Mouse (Mus musculus) stomach, embryonic 16.5 days (tissue): ENCODE measurements at regions not wholly inside any gene's neighbourhood (a gene's known extent, or its start where the extent isn't known, plus 50 kb on each side); places are given as distances from the start of the nearest gene placed in this dataset.
A peak's percentile ranks its signal among the peaks of the same experiment; 100 is the strongest.

Experiments used
- ATAC-seq: fragments of 200-750 bp; cut with Nextera tagmentation; 2 replicates; pipeline ENCODE4 v1.8.0; 2017; ENCODE audit warnings: moderate number of reproducible peaks, moderate TSS enrichment; ENCODE audit not compliant: insufficient read depth, low FRiP score
- H3K27ac ChIP-seq: fragments of 300-500 bp; sonication (generic); 2 replicates; pipeline ENCODE4 v1.5.1; 2014; ENCODE audit warnings: low read length
- H3K27me3 ChIP-seq: fragments of 300-500 bp; sonication (generic); 2 replicates; pipeline ENCODE4 v1.6.1; 2014; ENCODE audit warnings: low read length, control low read depth, mixed read lengths; ENCODE audit not compliant: control insufficient read depth, insufficient read depth
- H3K36me3 ChIP-seq: fragments of 300-500 bp; sonication (generic); 2 replicates; pipeline ENCODE4 v1.6.1; 2014; ENCODE audit warnings: low read length; ENCODE audit not compliant: control insufficient read depth, insufficient read depth
- H3K4me1 ChIP-seq: fragments of 300-500 bp; sonication (generic); 2 replicates; pipeline ENCODE4 v1.6.1; 2014; ENCODE audit warnings: low read length, control low read depth, mixed read lengths; ENCODE audit not compliant: control insufficient read depth, insufficient read depth
- H3K4me2 ChIP-seq: fragments of 300-500 bp; sonication (generic); 2 replicates; pipeline ENCODE4 v1.6.1; 2014; ENCODE audit warnings: low read depth, low read length, mixed read lengths
- H3K4me3 ChIP-seq: fragments of 300-500 bp; sonication (generic); replicated peaks from 2 replicates; pipeline ENCODE4 v1.5.1; 2014; ENCODE audit warnings: mild to moderate bottlenecking, low read length
- H3K9ac ChIP-seq: fragments of 300-500 bp; sonication (generic); 2 replicates; pipeline ENCODE4 v1.6.1; 2014; ENCODE audit warnings: low read length
- H3K9me3 ChIP-seq: fragments of 300-500 bp; sonication (generic); replicated peaks from 2 replicates; pipeline ENCODE4 v1.6.1; 2016; ENCODE audit warnings: low read length, control low read depth; ENCODE audit not compliant: control insufficient read depth
- WGBS: fragments of 180-500 bp; shearing (Covaris S2); extraction: QIAGEN DNeasy Blood & Tissue Kit; methylation state at CpG from one replicate; pipeline ENCODE4 v1.1.7; 2014; 5-methylcytosine and 5-hydroxymethylcytosine counted together

DNA sequence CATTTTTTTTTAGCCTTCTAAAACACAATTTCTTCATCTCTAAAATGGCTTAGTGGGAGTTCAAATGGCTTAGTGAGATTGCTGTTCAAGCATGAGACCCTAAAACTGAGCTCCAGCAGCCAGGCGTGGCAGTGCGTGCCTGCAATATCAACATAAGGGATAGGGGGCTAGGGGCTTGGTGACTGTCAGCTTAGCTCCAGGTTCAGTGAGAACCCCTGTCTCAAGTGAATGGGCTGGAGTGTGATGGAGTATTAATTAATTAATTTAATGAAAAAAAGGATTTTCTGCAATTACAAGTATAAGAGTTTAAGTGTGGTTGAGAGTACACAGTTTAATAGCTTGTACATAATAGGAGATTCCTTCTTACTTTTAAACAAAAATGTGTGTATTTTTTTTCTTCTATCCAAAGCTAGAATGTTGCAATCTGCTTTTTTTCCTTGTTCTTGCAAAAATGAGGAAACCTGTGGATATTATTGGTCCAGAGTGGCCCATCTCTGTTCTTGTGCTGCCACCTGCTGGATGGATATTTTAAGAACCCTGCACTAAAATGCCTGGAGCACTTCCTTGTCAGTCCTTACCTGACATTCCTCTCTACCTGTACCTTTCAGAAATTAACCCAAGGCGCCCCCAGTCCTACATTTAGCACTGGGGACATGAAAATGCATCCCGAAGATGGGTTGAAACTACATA is 54.0 kb upstream of the Usp47 start:
- Histone ChIP-seq H3K4me1 (no peaks in the 10 kb centered on the region), H3K9ac (no peak overlapping the region), H3K27me3 (no peaks in the 10 kb centered on the region), H3K9me3 (no peaks in the 10 kb centered on the region), H3K36me3 (no peaks in the 10 kb centered on the region), H3K27ac (no peak overlapping the region), H3K4me3 (no peak overlapping the region), H3K4me2 (no peak overlapping the region)
- ATAC-seq, result no peak
- WGBS, result 52% methylated on average over 4 of the region's 4 CpGs

DNA sequence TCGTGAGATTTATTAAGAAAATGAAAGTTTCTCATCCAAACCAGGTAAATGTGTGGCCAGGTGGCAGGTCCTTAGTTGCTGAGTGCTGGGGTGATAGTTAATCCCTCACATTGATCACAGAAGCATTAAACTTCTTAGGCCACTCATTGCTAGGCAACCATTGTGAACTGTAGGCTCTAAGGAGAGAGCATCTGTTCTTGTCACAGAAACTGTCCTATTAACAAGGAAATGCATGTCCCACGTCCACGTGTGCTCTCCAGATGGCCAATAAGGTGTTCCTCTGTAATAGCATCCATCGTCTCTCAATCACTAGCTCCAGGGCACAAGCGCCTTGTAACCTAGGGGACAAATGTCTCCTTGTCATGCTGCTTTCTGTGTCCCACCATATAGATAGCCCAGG is 55.0 kb upstream of the Usp47 start:
- Histone ChIP-seq H3K27me3 (no peaks in the 10 kb centered on the region), H3K27ac (no peak overlapping the region), H3K4me1 (no peaks in the 10 kb centered on the region), H3K4me3 (no peak overlapping the region), H3K9me3 (no peaks in the 10 kb centered on the region), H3K36me3 (no peaks in the 10 kb centered on the region), H3K9ac (no peak overlapping the region), H3K4me2 (no peak overlapping the region)
- 69% methylated on average over 5 of the region's 5 CpGs for WGBS
- no peak for ATAC-seq

DNA sequence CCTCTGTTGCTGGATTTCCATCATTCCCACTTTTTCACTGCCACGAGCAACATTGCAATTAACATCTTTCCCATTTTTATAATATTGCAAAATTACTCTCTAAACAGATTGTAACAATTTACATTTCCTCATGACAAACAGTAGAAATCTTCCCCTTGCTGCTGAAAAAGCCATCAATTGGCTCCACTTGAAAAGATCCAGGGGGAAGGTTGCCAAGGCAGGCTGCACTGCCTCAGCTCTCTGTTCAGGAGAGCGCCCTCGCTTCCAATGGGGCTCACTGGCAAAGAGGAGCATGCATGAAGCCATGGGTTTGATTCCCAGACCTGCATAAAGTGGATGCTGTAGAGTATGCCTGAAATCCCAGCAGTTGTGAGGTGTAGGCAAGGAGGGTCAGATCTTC is 56.6 kb upstream of the Usp47 start:
- WGBS, result 75% methylated on average over 3 of the region's 3 CpGs

DNA sequence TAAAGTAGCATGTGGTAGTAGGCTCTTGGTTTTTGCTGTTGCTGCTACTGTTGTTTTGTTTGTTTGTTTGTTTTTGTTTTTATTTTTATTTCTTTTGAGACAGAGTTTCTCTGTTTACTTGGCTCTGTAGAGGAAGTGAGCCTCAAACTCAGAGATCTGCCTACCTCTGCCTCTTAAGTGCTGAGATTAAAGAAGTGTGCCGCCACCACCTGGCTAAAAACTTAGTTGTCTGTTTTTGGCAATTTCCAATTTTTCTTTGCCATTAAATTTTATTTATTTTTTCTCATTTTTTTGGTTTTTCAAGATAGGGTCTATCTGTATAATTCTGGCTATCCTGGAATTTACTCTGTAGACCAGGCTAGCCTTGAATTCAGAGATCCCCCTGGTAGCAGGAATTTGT is 59.3 kb upstream of the Usp47 start:
- no peak for ATAC-seq
- WGBS, result 91% methylated on average over 1 of the region's 1 CpGs
- Histone ChIP-seq H3K9ac (no peak overlapping the region), H3K9me3 (no peaks in the 10 kb centered on the region), H3K27me3 (no peaks in the 10 kb centered on the region), H3K4me2 (no peak overlapping the region), H3K4me3 (no peak overlapping the region), H3K36me3 (no peaks in the 10 kb centered on the region), H3K4me1 (no peaks in the 10 kb centered on the region), H3K27ac (no peak overlapping the region)

More for the DNA sequence above, 56.6 kb upstream of the Usp47 start:
- ATAC-seq, result no peak
- H3K4me2 ChIP-seq, result no peak overlapping the region
- no peak overlapping the region for H3K4me3 ChIP-seq
- no peaks in the 10 kb centered on the region for H3K27me3 ChIP-seq
- no peak overlapping the region for H3K9ac ChIP-seq
- H3K9me3 ChIP-seq, result no peaks in the 10 kb centered on the region
- H3K36me3 ChIP-seq, result no peaks in the 10 kb centered on the region
- no peaks in the 10 kb centered on the region for H3K4me1 ChIP-seq
- H3K27ac ChIP-seq, result no peak overlapping the region

DNA sequence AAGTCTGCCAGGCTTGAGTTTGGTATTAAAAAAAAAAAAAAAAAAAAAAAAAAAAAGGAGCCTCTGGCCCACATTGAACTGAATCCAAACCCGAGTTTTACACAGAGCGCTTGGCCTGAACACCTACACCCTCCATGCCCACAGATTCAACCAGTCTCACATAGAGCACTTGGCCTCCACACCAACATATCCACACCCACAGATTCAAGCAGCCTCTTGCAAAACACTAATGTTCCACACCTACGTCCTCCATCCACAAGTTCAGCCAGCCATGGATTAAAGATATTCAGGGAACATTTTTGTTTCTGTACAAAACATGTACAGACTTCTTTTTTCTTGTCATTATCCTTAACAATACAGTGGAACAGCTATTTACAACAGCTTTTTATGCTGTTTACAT is 63.3 kb upstream of the Usp47 start:
- no peak overlapping the region for H3K9ac ChIP-seq
- 82% methylated on average over 3 of the region's 3 CpGs for WGBS
- H3K4me3 ChIP-seq, result no peak overlapping the region
- ATAC-seq, result no peak
- no peaks in the 10 kb centered on the region for H3K4me1 ChIP-seq
- no peaks in the 10 kb centered on the region for H3K9me3 ChIP-seq
- no peak overlapping the region for H3K4me2 ChIP-seq
- H3K27ac ChIP-seq, result no peak overlapping the region
- no peaks in the 10 kb centered on the region for H3K27me3 ChIP-seq
- no peaks in the 10 kb centered on the region for H3K36me3 ChIP-seq

DNA sequence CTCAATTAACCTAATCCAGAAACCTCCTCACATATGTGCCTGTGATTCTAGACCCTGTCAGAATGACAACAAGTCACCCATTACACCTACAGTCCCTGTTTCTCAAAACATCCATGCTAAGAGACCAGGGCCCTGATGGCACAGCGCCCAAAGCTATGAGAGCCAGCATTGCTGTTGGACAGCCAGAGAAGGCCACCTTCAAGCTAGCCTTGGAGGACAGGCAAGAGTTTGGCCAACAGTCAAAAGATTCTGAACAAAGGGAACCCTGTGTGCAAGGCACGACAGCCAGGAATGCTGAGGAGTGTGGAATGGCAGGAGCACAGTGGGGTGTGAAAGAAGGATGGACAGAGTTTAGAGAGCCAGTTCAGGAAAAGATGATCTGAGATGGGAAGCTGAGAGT is 66.6 kb upstream of the Usp47 start:
- Histone ChIP-seq H3K4me3 (no peak overlapping the region), H3K9ac (no peak overlapping the region), H3K27ac (no peak overlapping the region), H3K36me3 (no peaks in the 10 kb centered on the region), H3K27me3 (no peaks in the 10 kb centered on the region), H3K4me1 (no peaks in the 10 kb centered on the region), H3K9me3 (no peaks in the 10 kb centered on the region), H3K4me2 (no peak overlapping the region)
- 75% methylated on average over 2 of the region's 2 CpGs for WGBS
- ATAC-seq, result no peak

DNA sequence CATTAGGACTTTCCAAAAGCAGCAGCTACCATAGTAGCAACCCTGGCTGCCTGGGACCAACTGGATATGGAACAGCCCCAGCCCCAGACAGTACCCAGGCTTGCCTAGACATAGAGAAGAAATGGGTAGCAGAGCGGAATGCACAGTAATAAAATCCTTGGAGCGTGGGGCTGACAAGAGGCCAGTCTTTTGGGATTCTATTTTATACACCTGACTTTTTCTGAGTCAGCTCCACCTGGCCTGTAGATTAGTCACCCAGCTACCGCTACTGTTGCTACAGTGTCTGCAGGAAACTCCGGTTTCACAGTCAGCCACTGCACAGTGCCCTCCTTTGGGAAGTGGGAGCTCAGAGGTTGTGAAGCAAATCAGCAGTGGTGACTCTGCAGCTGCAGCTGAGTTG is 83.7 kb upstream of the Usp47 start:
- no peaks in the 10 kb centered on the region for H3K36me3 ChIP-seq
- no peak overlapping the region for H3K27ac ChIP-seq
- H3K9ac ChIP-seq, result no peak overlapping the region
- ATAC-seq, result no peak
- no peaks in the 10 kb centered on the region for H3K9me3 ChIP-seq
- no peak overlapping the region for H3K4me2 ChIP-seq
- H3K27me3 ChIP-seq, result no peaks in the 10 kb centered on the region
- H3K4me1 ChIP-seq, result no peaks in the 10 kb centered on the region
- H3K4me3 ChIP-seq, result no peak overlapping the region
- 74% methylated on average over 4 of the region's 4 CpGs for WGBS

DNA sequence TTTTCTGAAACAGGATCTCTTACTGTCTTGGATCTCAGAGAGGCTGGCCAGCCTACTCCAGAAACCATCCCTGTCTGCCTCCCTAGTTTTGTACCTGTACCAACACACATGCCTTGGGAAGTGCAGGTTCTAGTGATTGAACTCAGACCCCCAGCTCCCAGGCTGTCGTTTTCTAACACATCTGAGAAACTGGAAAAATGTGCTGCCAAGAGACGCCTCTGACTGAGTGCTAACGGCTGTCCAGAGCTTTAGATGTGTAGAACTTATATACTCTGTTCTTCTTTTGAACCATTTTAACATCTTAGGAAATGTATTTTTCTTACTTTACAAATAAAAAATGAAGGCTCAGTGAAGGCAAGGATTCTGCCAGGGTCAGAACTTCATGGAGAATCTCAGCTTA is 85.8 kb upstream of the Usp47 start:
- H3K4me1 ChIP-seq, result no peaks in the 10 kb centered on the region
- ATAC-seq, result no peak
- H3K9me3 ChIP-seq, result no peaks in the 10 kb centered on the region
- H3K4me2 ChIP-seq, result no peak overlapping the region
- no peaks in the 10 kb centered on the region for H3K27me3 ChIP-seq
- no peak overlapping the region for H3K9ac ChIP-seq
- peak overlapping the region; percentile 11; the same call in 1 of the 2 replicates for H3K27ac ChIP-seq
- H3K4me3 ChIP-seq, result no peak overlapping the region
- no peaks in the 10 kb centered on the region for H3K36me3 ChIP-seq
- 62% methylated on average over 3 of the region's 3 CpGs for WGBS

DNA sequence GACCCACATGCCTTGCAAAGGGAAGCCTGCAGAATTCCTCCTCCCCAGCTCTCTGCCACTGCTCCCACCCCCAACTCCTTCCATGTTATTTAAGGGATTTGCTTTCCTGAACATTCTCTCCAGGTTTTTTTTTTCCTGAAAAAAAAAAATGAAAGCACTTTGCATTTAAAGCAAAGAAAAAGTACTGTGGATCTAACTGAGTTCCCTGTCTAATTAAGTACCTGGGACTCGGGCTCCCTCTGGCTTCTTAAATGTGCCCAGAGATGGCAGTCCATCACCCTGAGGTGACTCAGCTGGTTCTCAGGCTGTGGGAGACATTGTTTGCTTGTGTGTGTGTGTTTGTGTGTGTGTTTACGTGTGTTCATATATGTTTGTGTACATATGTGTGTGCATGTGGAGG is 86.2 kb upstream of the Usp47 start:
- 70% methylated on average over 2 of the region's 2 CpGs for WGBS
- Histone ChIP-seq H3K9ac (no peak overlapping the region), H3K27me3 (no peaks in the 10 kb centered on the region), H3K36me3 (no peaks in the 10 kb centered on the region), H3K4me1 (no peaks in the 10 kb centered on the region), H3K4me3 (no peak overlapping the region), H3K27ac (peak overlapping the region; percentile 11; the same call in 1 of the 2 replicates), H3K4me2 (no peak overlapping the region), H3K9me3 (no peaks in the 10 kb centered on the region)
- ATAC-seq, result no peak
